Mouse (Mus musculus) urinary bladder, postnatal 36 days (tissue): ENCODE results near the gene Gm28051.

Experiments
- DNase-seq, 2 experiments: peaks; one replicate each; pipeline ENCODE4 v3.0.0; 2022; ENCODE audit warnings: low spot score in 2 of 2, mixed read lengths in 1 of 2

Gene Gm28051

DNA sequence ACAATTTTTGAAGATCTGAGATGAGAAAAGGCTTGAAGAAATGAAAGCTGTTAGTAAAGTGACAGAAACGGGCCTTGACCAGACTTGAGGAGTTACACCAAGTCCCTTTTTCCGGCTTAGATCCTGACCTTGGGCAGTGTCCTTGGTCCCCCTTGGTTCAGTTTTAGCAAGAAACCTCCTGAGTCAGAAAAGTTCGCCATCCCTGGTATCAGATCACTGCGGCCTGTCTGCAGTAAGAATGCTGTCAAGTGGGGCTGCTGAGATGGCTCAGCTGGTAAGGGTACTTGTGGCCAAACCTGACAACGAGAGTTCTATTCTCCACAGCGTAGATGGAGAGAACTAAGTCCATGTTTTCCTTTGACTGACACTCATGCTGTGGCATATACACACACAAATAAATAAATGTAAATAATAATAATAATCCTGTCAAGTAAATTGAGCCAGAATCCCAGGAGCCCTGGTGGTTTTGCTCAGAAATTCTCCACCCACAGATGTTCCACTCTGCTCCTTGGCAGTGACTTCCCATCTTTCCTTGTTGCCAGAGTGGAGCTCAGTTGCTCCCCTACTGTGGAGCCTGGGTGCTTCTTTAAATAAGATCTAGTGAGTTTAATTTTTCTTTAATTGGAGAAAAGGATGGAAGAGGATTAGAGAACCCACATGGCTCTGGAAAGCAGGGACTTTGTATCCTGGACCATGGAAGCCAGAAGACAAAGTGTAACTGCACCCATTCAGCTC lies 51.5 kb downstream of the Gm28051 start:
- no peak for DNase-seq

- DNase-seq = peak; percentile 63 to 80
Measured at GRCm38 (mm10) chr12:102705216-102705871, 52.2 kb downstream of the Gm28051 start.

DNA sequence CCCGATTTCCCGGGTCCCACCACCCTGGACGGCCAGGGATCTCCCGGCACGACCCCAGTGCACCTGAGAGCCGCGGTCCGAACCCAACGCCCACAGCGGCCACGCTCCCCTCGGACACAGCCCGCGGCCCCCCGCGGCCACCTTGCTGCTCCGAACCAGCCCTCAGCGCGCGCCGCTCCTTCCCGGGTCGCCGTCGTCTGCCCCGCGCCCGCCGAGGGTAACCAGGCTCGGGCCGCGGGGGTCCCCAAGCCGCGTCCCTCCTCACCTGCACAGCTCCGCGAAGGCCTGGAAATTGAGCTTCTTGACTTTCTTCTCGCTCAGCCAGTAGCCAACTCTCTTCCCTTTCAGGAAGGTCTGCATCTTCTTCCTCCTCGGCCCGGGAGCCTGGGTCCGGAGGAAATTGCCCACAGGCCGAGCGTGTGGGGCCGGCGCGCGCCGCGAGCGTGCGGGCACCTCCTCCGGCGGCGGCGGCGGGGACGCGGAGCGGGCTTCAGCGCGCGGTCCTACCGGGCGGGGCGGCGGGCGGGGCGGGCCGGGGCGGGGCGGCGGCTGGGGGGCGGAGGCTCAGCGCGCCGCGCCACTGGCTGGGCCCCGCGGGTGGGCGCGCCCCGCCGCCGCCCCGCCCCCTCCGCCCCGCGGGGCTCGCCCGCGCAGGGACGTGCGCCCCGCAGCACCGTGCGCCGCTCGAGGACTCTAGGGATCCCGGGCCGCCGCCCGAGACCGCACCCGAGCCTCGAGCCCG lies 52.9 kb downstream of the Gm28051 start, which contains the start of gene Itpk1:
Itpk1 (minus strand) TSS at position 474 of the 742 bp plus-strand sequence.
- peak in 1 of 2 experiments; percentile 34 for DNase-seq

DNA sequence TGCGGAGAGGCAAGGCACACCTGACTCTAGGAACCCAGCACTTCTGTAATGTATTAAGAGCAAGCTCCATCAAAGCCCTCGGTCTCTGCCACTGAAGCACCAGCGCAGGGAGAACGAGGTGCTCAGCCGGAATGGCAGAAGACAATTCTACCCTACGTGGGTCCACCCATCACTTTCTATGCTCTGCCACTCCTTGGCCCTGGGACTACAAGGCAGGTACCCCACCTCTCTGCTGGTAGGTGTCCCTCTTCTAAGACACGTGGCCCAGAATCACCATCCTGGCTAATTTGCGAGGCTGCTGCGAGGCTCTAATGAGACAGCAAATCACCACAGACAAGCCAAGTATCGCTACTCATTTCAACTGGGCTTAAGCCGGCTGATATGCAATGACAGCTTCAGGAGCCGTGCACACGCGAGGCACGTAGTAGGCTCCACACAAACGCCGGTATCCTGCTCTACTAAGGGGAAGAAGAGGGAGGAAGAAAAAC lies 53.6 kb downstream of the Gm28051 start:
- DNase-seq = no peak

- DNase-seq = no peak
Measured at GRCm38 (mm10) chr12:102703441-102703840, 54.1 kb downstream of the Gm28051 start.

DNA sequence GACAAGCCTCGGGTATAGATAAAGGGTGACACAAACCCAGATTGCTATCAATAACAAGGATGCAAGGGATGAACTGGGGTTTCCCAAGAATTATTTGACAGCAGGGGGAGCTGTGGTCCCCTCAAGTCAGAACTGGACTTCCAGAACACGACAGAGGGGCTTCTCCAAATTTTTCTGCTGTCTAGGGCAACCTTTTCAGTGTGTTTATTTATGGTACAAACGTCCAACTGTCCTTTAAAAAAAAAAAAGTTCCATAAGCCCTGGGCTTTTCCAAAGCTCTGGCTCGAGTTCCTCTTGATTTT lies 54.5 kb downstream of the Gm28051 start:
- no peak for DNase-seq

GRCm38 (mm10) chr12:102702356-102703110 lies 55.0 kb downstream of the Gm28051 start:
- DNase-seq = peak; percentile 60 to 72

DNA sequence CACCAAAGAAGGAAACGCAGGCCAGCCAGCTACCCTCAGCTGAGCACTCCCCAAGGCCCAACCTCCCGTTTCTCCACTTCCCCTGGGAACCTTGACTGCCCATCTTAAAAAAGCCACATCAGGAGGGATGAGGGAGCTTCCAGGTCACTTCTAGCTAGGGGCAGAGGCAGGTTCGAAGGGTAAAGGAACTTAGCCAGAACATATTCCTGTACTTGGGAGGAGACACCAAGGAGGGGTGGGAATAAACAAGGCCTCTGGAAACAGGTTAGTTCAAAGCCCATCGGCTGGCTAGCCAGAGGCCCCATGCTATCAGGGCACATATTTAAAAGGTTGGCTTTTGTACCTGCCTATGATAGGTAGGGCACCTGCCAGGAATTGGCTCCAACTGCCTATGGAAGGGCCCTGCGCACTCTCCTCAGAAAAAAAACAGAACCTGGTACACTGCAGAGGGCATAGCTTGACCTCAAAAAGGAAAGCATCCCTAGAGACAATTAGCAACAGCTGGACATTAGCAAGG lies 55.8 kb downstream of the Gm28051 start:
- DNase-seq = no peak

- no peak for DNase-seq
Measured at GRCm38 (mm10) chr12:102700453-102700852, 57.1 kb downstream of the Gm28051 start.

DNA sequence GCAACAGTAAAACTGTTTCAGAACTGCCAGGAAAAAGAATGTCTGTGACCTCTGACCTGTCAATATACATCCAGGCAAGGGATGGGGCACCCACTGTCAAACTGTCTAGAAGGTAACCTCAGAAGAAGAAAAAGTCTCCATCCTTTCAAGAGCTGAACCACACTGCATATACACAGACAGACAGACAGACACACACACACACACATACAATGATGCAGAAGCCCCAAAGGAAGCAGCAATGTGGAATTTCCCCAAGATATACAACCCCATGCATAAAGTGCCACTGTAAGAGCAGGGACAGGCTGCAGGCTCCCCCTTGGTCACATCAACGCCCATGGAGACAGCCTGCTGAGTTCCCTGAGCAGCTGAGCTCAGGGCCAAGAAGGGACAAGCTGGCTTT lies 58.4 kb downstream of the Gm28051 start:
- no peak for DNase-seq

GRCm38 (mm10) chr12:102698089-102698684 lies 59.4 kb downstream of the Gm28051 start:
- DNase-seq = no peak

DNA sequence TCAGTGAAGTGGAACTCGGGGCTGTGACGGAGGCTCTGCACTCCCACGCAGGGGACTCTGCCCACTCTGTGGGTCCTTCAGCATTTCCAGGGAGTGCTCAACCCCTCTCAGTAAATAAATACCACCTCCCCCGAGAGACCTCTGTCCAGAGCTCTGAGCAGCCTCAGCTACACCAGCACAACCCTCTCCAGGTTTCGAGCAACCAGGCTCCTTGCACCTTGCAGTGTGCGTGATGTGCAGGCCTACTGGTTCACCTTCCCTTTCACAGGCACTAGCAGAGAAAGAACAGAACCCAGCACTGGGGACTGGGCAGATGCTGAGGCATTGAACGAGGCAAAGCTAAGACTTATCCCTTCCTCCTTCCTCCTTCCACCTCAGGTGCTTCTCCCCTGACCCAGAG lies 60.2 kb downstream of the Gm28051 start:
- DNase-seq = no peak

DNA sequence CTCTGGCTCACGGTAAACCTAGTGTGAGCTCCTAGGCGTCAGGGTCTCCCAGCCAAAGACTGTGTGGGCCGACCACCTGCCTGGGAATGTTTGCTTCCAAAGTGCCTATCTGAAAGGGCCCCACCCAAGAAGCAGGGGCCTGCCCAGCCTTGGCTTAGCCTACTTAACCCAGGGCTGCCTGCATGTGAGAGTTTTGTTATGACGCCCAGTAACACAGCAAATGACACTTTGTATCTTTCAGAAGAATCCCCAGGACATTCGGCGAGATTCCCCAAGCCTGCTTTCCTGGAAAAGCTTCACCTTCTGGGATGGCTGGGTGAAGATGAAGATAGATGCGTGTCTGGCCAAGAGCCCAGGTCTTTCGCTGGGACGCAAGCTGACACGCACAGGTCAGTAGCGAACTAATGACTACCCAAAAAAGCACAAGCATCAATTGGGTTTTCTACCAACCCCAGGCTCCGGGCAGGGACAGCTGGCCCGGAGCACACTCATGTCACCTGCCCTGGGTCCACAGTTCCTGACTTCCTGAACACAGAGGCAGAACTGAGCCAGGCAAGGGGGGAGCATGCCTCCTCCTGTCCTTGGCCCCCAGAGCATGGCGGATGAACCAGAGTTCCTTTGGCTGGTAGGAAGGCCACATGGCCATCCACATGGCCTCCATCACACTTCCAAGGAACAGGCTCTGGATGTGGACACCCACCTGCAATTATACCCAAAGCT lies 60.8 kb downstream of the Gm28051 start:
- no peak for DNase-seq

DNA sequence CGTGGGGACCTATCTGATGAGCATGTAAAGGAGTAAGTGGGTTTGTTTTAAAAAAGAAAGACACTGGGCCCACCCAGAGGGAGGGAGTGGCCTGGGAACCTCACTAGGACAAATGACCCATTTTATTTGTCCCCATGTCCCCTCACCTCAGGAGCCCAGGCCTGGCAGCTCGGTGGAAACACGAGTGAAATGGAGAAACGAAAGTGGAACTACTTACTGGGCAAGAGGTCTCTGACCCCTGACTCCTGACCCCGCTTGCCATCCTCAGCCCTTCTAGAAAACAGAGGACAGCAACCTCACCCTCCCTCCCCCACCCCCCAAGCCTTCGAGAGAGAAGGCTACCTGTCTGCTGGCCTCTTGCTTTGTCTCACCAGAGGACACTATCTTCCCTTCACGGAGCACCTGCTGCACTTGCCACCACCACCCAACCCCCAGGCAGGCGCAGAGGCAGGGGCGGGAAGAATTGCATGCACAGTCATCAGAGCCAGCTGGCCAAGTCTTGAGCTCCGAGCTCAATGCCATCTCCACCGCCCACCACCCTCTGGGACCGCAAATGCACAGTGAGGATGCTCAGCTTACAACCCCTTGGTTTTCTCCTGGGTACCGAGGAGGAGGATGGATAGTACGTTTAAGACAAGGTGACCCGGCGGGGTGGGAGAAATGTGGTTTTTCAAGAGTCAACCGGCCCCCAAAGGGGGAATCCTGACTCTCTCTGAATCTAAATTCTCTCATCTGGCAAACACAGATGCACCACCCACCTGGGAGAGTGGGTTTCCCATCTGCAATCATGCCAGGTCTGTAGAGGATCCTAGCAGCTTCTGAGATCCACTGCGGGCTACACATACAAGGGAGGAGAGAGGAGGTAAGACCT lies 62.0 kb downstream of the Gm28051 start:
- DNase-seq = no peak

GRCm38 (mm10) chr12:102691761-102692160 lies 65.8 kb downstream of the Gm28051 start:
- no peak for DNase-seq

DNA sequence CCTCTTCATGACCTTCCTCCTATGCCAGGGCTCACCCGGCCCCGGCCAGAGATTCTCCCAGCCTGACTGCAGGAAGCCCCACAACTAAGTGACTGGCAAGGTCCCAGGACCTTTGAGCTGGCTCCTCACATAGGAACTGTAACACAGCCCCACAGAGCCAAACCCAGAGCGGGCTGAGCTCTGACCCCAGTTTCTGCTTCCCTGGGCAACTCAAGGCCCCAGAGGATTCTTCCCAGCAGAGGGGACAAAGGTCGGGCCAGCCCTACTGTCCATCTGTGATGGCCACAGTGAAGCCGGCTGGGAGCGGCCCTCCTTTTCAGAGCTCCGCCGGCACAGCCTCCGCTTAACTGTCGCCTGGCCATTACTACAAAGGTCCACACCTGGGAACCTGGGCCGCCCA lies 66.4 kb downstream of the Gm28051 start:
- peak in 1 of 2 experiments; percentile 66 for DNase-seq

GRCm38 (mm10) chr12:102689773-102690563 lies 67.6 kb downstream of the Gm28051 start:
- no peak for DNase-seq

DNA sequence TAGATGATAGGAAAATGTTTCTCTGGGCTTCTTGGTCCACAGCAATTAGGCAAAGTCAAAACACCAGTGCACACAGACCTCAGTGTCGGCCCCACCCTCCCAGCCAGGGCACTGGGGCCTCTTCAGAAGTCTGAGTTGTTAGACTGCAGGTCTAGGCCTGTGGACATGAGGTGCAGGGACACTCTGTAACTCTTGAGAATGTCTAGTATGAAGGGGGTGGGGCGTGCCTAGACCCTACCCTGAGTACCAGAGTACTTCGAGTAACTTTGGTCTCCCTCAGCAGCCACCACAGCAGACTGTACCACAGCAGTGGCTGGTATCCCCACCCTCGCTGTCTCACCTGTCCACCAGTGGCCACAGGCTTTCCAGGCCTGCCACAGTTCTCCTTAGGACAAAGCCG lies 71.2 kb downstream of the Gm28051 start:
- DNase-seq = no peak

DNA sequence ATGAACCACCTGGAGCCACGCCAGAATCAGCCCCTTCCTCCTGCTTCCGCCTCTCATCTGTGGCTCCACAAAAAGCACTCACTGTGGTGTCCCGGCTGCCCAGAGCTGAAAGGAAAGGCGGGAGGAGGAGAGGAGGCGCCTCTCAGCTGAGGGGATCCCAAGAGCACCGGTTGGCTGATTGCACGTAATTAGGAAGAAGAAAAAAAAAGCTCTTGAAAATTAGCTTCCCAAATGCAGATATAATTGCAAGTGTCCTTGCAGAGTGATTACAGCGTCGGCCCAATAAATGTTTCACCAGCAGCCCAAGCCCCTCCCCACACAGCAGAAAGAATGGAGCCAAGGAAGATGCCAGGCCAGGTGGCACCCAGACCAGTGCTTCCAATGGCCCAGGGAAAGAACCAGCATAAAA lies 72.0 kb downstream of the Gm28051 start:
- no peak for DNase-seq
